Mouse (Mus musculus) heart, embryonic 11.5 days (tissue): Measurements from ENCODE around the gene Elovl7. TPM values are rescaled to one million over a fixed set of nuclear protein-coding genes. Genes with fewer than 3 reads are reported as not detected.
A peak's percentile ranks its signal among the peaks of the same experiment; 100 is the strongest.

Experiments used
- ATAC-seq: fragments of 200-750 bp; cut with Nextera tagmentation; replicated peaks from 2 replicates; pipeline ENCODE4 v1.8.0; 2017; ENCODE audit warnings: moderate library complexity; ENCODE audit not compliant: insufficient number of reproducible peaks, low FRiP score, low TSS enrichment
- H3K27ac ChIP-seq: fragments of 300-500 bp; sonication (generic); 2 replicates; pipeline ENCODE4 v1.5.1; 2014; ENCODE audit warnings: mild to moderate bottlenecking, low read depth, low read length
- H3K27me3 ChIP-seq: fragments of 300-500 bp; sonication (generic); 2 replicates; pipeline ENCODE4 v1.6.1; 2014; ENCODE audit warnings: mild to moderate bottlenecking, low read length, mixed read lengths; ENCODE audit not compliant: control insufficient read depth, insufficient read depth
- H3K36me3 ChIP-seq: fragments of 300-500 bp; sonication (generic); 2 replicates; pipeline ENCODE4 v1.6.1; 2014; ENCODE audit warnings: mild to moderate bottlenecking, low read length, moderate library complexity, mixed read lengths; ENCODE audit not compliant: control insufficient read depth, insufficient read depth
- H3K4me1 ChIP-seq: fragments of 300-500 bp; sonication (generic); 2 replicates; pipeline ENCODE4 v1.6.1; 2014; ENCODE audit warnings: low read length; ENCODE audit not compliant: control insufficient read depth, insufficient read depth
- H3K4me2 ChIP-seq: fragments of 300-500 bp; sonication (generic); 2 replicates; pipeline ENCODE4 v1.6.1; 2014; ENCODE audit warnings: mild to moderate bottlenecking, moderate library complexity
- H3K4me3 ChIP-seq: fragments of 300-500 bp; sonication (generic); 2 replicates; pipeline ENCODE4 v1.5.1; 2014; ENCODE audit warnings: low read depth, low read length
- H3K9ac ChIP-seq: fragments of 300-500 bp; sonication (generic); 2 replicates; pipeline ENCODE4 v1.6.1; 2014; ENCODE audit warnings: mild to moderate bottlenecking, low read depth, low read length, moderate library complexity
- H3K9me3 ChIP-seq: fragments of 300-500 bp; sonication (generic); replicated peaks from 2 replicates; pipeline ENCODE4 v1.6.1; 2016; ENCODE audit warnings: low read length; ENCODE audit not compliant: control insufficient read depth
- WGBS: fragments of 180-500 bp; shearing (Covaris S2); extraction: QIAGEN DNeasy Blood & Tissue Kit; methylation state at CpG from one replicate; pipeline ENCODE4 v1.1.7; 2014; ENCODE audit not compliant: insufficient replicate concordance; 5-methylcytosine and 5-hydroxymethylcytosine counted together
- polyA plus RNA-seq: library from polyadenylated mRNA; unstranded; fragments of >200 nt; fragmentation: Nextera tagmentation; extraction: Ambion mirVana; gene quantifications from 2 replicates; pipeline ENCODE4 v1.2.1, GENCODE M21; 2014

The Elovl7 gene
- polyA plus RNA-seq, 1 experiment from 2014 or later, result 0.96 TPM

DNA sequence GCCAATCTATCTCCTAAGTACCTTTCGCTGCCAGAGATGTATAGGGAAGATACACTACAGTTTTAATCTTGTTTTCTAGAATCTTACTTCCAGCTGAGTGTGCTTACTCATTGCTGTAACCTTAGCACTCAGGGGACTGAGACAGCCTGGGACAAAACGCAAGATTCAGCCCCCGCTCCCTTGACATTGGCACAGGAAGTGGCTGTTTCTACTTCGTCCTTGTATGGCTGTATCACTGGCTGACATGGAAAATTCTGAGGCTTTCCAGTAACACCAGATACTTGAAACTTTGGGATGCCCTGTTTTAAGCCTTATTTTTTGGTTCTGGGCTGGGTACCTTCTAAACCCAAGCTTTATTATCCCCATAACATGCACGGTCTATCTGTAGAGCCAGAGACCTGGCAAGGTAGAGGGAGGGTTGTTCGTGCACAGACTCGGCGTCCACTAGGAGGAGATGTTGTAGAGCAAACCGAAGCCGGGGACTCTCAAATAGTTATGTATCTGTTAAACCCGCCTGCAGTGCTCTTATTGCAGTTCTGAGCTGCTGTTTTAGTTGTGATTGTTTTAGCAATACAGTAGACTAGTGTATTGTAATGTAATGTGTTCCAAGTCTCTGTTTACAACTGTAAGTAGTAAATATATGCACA, 23.0 kb upstream of the Elovl7 start:
- no peak overlapping the region for H3K27ac ChIP-seq
- H3K4me1 ChIP-seq, result no peaks in the 10 kb centered on the region
- no peak overlapping the region for H3K4me2 ChIP-seq
- H3K27me3 ChIP-seq, result no peaks in the 10 kb centered on the region
- H3K9me3 ChIP-seq, result no peaks in the 10 kb centered on the region
- no peaks in the 10 kb centered on the region; the same call in 1 of the 2 replicates for H3K36me3 ChIP-seq
- 55% methylated on average over 11 of the region's 11 CpGs for WGBS
- no peak for ATAC-seq
- H3K9ac ChIP-seq, result no peak overlapping the region
- no peak overlapping the region for H3K4me3 ChIP-seq

GRCm38 (mm10) chr13:108195474-108195873, 18.7 kb upstream of the Elovl7 start:
- WGBS, result 79% methylated on average over 6 of the region's 6 CpGs
- H3K9ac ChIP-seq, result no peak overlapping the region

GRCm38 (mm10) chr13:108204857-108205256, 9.3 kb upstream of the Elovl7 start:
- Histone ChIP-seq H3K4me3 (no peak overlapping the region), H3K36me3 (no peaks in the 10 kb centered on the region), H3K4me1 (no peaks in the 10 kb centered on the region), H3K27me3 (no peaks in the 10 kb centered on the region), H3K9ac (no peak overlapping the region), H3K27ac (no peak overlapping the region), H3K4me2 (no peak overlapping the region), H3K9me3 (no peaks in the 10 kb centered on the region)
- 84% methylated on average over 3 of the region's 3 CpGs for WGBS
- ATAC-seq, result no peak

More at GRCm38 (mm10) chr13:108195474-108195873, 18.7 kb upstream of the Elovl7 start:
- H3K9me3 ChIP-seq, result no peaks in the 10 kb centered on the region
- H3K27me3 ChIP-seq, result no peaks in the 10 kb centered on the region
- no peak overlapping the region for H3K4me2 ChIP-seq
- H3K4me3 ChIP-seq, result no peak overlapping the region
- no peaks in the 10 kb centered on the region for H3K4me1 ChIP-seq
- H3K36me3 ChIP-seq, result no peaks in the 10 kb centered on the region; the same call in 1 of the 2 replicates
- no peak for ATAC-seq
- H3K27ac ChIP-seq, result no peak overlapping the region

GRCm38 (mm10) chr13:108207447-108207846, 6.8 kb upstream of the Elovl7 start:
- peaks cover 5% of the 10 kb centered on the region for H3K27me3 ChIP-seq
- H3K9ac ChIP-seq, result no peak overlapping the region
- no peak for ATAC-seq
- H3K9me3 ChIP-seq, result no peaks in the 10 kb centered on the region
- H3K4me3 ChIP-seq, result no peak overlapping the region
- no peak overlapping the region for H3K4me2 ChIP-seq
- H3K36me3 ChIP-seq, result no peaks in the 10 kb centered on the region
- H3K4me1 ChIP-seq, result no peaks in the 10 kb centered on the region
- H3K27ac ChIP-seq, result no peak overlapping the region
- 83% methylated on average over 2 of the region's 2 CpGs for WGBS

DNA sequence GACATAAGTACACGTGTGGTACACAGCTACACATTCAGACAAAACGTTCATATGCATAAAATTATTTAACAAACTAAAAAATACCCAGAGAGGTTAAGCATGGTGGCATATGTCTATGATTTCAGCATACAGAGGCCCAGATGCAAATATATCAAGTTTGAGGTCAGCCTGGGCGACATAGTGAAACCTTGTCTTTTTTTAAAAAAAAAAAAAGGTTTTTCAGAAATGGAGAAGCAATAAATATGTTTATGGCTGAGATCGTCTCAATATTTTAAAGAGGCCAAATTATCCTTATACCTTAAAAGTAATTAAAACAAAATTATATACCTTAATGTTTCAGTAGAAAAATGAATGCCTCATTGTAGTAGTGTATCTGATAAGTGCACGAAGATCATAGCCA, 6.1 kb upstream of the Elovl7 start:
- H3K4me2 ChIP-seq, result no peak overlapping the region
- H3K4me1 ChIP-seq, result no peaks in the 10 kb centered on the region
- H3K9me3 ChIP-seq, result no peaks in the 10 kb centered on the region
- 71% methylated on average over 5 of the region's 5 CpGs for WGBS
- no peak overlapping the region for H3K4me3 ChIP-seq
- no peaks in the 10 kb centered on the region for H3K36me3 ChIP-seq
- no peak overlapping the region for H3K27ac ChIP-seq
- H3K27me3 ChIP-seq, result peaks cover 6% of the 10 kb centered on the region
- no peak for ATAC-seq
- no peak overlapping the region for H3K9ac ChIP-seq

DNA sequence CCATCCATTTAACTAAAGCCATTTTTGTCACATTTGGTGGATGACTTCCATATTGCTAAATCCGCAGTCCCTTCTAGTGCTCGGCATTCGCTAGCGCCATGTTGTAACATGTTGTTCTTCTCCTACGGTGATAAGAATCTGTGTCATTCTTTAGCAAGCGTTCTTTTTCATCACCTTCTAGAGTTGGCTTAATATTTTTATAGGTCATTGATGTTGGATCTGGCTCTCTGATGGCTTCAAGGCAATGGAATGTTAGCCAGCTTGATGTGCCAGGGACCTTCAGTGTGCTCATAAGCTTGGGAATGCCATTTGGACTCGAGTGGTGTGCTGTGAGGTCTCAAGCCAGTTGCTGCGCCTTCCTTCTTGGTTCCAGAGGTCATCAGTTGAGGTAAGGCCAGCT, 3.2 kb upstream of the Elovl7 start:
- no peaks in the 10 kb centered on the region for H3K36me3 ChIP-seq
- H3K27ac ChIP-seq, result no peak overlapping the region
- H3K4me1 ChIP-seq, result peaks cover 7% of the 10 kb centered on the region; the same call in 1 of the 2 replicates
- peaks cover 28% of the 10 kb centered on the region for H3K27me3 ChIP-seq
- no peak overlapping the region for H3K4me2 ChIP-seq
- WGBS, result 87% methylated on average over 8 of the region's 8 CpGs
- no peaks in the 10 kb centered on the region for H3K9me3 ChIP-seq
- ATAC-seq, result no peak
- no peak overlapping the region for H3K9ac ChIP-seq
- no peak overlapping the region for H3K4me3 ChIP-seq

DNA sequence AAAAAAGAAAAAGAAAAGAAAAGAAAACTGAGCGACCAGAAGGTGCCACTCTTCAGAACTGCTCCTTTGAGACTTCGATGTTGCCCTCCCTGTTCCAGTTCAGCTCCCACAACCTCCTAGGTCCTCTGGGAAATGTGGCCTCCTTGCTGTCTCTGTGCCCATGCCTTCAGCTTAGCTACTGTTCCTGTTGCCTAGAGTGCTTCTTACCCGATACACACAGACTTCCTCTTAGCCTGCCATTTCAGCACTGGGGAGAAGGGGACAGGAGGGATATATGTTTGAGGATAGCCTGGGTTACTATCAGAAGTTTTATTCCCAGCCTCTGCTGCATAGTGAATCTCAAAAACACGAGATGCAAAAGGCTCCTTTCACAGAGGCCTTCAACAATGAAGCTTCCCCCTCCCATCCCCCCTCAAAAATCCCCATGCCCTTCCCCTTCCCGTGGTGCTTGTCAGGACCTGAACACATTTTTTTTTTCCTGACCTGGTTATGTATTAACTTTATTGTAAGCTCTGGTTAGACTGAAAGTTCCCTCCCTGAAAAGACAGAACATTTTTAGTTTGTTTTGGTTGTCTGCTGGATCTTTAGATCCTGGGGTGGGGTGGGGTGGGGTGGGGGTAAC, 1.7 kb upstream of the Elovl7 start:
- no peak overlapping the region for H3K27ac ChIP-seq
- H3K36me3 ChIP-seq, result no peaks in the 10 kb centered on the region
- ATAC-seq, result no peak
- H3K4me3 ChIP-seq, result no peak overlapping the region
- no peak overlapping the region for H3K4me2 ChIP-seq
- H3K9ac ChIP-seq, result no peak overlapping the region
- WGBS, result 58% methylated on average over 5 of the region's 5 CpGs
- H3K27me3 ChIP-seq, result peaks cover 37% of the 10 kb centered on the region
- no peaks in the 10 kb centered on the region for H3K9me3 ChIP-seq
- H3K4me1 ChIP-seq, result peaks cover 7% of the 10 kb centered on the region; the same call in 1 of the 2 replicates

DNA sequence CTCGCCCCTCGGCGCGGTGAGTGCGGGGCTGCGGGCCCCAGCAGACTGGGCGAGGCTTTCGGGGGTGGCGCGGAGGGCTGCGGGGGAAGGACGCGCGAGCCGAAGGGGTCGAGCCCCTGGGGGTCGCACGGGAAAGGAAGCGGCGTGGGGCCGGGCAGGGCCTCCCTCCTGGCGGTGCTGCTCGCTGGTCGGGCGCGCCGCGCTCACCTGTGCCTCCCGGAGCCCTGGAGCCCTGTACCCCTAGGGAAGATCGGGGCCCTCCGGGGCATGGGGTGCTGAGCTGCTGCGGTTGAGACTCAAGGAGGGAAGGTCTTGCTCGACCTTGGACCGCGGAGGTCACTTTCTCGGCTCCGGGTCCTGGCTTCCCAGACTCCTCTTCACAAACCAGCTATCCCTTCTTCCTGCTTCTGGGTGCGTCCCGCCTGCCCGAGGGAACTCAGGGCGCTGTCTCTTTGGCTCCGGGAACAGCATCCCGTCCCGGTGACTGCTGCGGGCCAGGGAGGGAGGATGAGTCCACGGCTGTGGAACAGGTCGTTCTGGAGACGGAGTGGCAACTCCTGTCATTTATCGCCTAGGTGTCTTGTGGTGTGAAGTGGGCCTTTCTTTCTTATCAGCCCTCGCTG, 392 bp downstream of the Elovl7 start:
- peak overlapping the region; percentile 65 for H3K4me3 ChIP-seq
- H3K27me3 ChIP-seq, result peaks cover 46% of the 10 kb centered on the region
- under 1% methylated on average over 44 of the region's 50 CpGs for WGBS
- H3K9ac ChIP-seq, result peak overlapping the region; percentile 57
- H3K9me3 ChIP-seq, result no peaks in the 10 kb centered on the region
- ATAC-seq, result peak; percentile 49
- peak overlapping the region; percentile 93 for H3K4me2 ChIP-seq
- no peaks in the 10 kb centered on the region for H3K36me3 ChIP-seq
- H3K27ac ChIP-seq, result no peak overlapping the region
- peaks cover 7% of the 10 kb centered on the region; the same call in 1 of the 2 replicates for H3K4me1 ChIP-seq
